Mouse (Mus musculus): ENCODE data around the gene Bloc1s1.

Bloc1s1 gene

GRCm38 (mm10) chr10:128923935-128924334 is at the start of gene Bloc1s1:
Gene Bloc1s1 (minus strand): TSS chr10:128924035.
- CTCF ChIA-PET, result interaction anchor here (1.0 to 2.9 kb wide), 11 partner anchors 10 to 31 kb away, joined by 3 to 30 read pairs (median 6); partner anchors contain the start of gene Itga7 (in 1 of the 4)
- POLR2A ChIA-PET, result interaction anchor here (0.5 to 7.7 kb wide), 57 partner anchors 9 to 512 kb away, joined by 3 to 132 read pairs (median 5); partner anchors contain the start of genes Itga7 (in 4 of the 4), Cd63 (in 2 of the 4), Dgka (in 2 of the 4) and Gdf11 (in 2 of the 4)

DNA sequence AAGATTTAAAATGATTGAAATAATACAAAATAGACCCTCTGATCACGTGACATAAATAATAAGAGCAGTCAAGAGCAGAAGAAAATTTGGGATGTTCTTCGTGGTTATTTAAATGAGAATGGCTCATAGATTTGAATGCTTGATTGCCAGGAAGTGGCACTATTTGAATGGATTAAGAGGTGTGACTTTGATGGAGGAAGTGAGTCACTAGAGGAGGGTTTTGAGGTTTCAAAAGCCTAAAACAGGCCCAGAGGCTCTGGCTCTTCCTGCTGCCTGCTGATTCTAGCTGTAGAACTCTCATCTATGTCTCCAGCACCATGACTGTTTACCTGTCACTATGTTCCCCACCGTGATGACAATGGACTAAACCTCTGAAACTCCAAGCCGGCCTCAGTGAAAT is 49.0 kb upstream of the Bloc1s1 start:
- CTCF ChIA-PET, result interaction anchor here in 1 of 4 experiments (1.2 kb wide), 1 partner anchor 27 kb away, joined by 3 read pairs; no protein-coding TSS in a partner anchor
- POLR2A ChIA-PET, result interaction anchor here in 1 of 4 experiments (1.5 kb wide), 1 partner anchor 59 kb away, joined by 3 read pairs; no protein-coding TSS in a partner anchor

- ChIA-PET POLR2A (interaction anchor here in 1 of 4 experiments (0.7 kb wide), 1 partner anchor 63 kb away, joined by 3 read pairs; no protein-coding TSS in a partner anchor), CTCF (interaction anchor here in 1 of 4 experiments (0.7 kb wide), 1 partner anchor 16 kb away, joined by 3 read pairs; no protein-coding TSS in a partner anchor)
Observed at GRCm38 (mm10) chr10:128970740-128971250, 47.0 kb upstream of the Bloc1s1 start.

DNA sequence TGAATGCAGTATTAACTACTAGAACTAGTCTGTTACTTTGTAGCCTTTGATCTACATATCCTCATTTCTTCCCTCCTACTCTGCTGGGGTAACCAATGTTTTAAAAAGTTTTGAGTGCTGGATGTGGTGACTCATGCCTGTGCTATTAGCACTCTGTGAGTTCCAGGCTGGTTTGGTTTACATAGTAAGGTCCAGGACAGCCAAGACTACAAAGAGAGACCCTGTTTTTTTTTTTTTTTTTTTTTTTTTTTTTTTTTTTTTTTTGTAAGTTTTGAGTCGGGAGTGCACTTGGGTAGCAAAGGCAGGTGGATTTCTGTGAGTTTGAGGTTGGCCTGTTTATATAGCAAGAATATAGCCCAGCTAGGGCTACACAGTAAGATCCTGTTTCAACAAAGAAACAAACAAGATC is 44.5 kb upstream of the Bloc1s1 start:
- ChIA-PET CTCF (no interaction called here), POLR2A (interaction anchor here in 1 of 4 experiments (0.5 kb wide), 1 partner anchor 53 kb away, joined by 3 read pairs; no protein-coding TSS in a partner anchor)

- ChIA-PET CTCF (no interaction called here), POLR2A (interaction anchor here in 2 of 4 experiments (1.4 to 1.7 kb wide), 2 partner anchors 9 to 20 kb away, joined by 3 to 5 read pairs; no protein-coding TSS in a partner anchor)
Observed at GRCm38 (mm10) chr10:128965871-128966270, 42.0 kb upstream of the Bloc1s1 start.

DNA sequence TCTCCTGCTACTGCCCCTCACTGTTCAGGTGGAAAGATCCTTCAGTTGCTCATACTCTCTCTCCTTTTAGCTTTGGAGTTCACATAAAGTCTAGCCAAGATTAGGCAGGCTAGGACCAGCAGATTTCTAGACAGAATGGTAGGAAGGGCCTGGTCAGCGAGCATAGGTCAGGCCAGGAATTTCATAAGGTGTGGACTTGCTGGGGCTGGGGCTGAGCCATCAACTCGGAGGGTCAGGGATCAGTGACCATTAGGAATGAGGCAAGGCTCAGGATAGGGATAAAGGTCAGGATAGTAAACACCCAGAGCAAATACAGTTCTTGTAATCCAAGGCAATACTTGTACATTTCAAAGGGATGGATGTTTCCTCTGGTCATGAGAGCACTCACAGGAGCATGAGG is 41.1 kb upstream of the Bloc1s1 start:
- CTCF ChIA-PET, result interaction anchor here in 1 of 4 experiments (1.3 kb wide), 1 partner anchor 19 kb away, joined by 4 read pairs; no protein-coding TSS in a partner anchor
- POLR2A ChIA-PET, result interaction anchor here in 1 of 4 experiments (1.7 kb wide), 1 partner anchor 19 kb away, joined by 3 read pairs; no protein-coding TSS in a partner anchor

GRCm38 (mm10) chr10:128960590-128961584 is 37.1 kb upstream of the Bloc1s1 start, which contains the start of gene Mettl7b:
Gene Mettl7b (minus strand): TSS chr10:128960988.
- ChIA-PET CTCF (interaction anchor here in 1 of 4 experiments (0.6 to 1.1 kb wide), 2 partner anchors 10 to 303 kb away, joined by 4 read pairs; no protein-coding TSS in a partner anchor), POLR2A (no interaction called here)

GRCm38 (mm10) chr10:128960142-128960541 is 36.3 kb upstream of the Bloc1s1 start:
- POLR2A ChIA-PET, result no interaction called here
- CTCF ChIA-PET, result interaction anchor here in 1 of 4 experiments (1.1 kb wide), 1 partner anchor 10 kb away, joined by 4 read pairs; no protein-coding TSS in a partner anchor

DNA sequence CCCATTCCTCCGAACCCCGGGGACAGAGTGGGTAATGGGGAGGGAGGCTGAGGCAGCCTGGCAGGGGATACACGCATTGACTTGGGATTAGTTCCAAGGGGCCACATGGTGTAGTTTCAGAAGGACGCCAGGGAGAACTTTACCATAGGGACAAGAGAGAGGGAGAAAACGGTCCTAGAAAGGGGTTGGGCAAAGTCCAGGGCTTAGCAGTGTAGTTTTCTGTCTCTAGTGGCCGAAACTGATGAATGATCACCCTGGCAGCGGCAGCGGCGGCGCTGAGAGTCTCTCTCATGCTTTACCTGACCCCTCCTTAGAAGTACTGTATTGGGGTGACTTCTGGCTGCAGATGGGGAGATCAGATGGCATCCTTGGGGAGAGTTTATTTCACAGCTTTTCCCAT is 34.5 kb upstream of the Bloc1s1 start:
- POLR2A ChIA-PET, result interaction anchor here in 3 of 4 experiments (0.8 to 1.9 kb wide), 4 partner anchors 8 to 35 kb away, joined by 3 to 8 read pairs (median 4); partner anchors contain the start of genes Bloc1s1 (in 1 of the 3) and Rdh5 (in 1 of the 3)
- CTCF ChIA-PET, result no interaction called here

GRCm38 (mm10) chr10:128950208-128950887 is 26.5 kb upstream of the Bloc1s1 start:
- POLR2A ChIA-PET, result interaction anchor here in 3 of 4 experiments (0.6 to 2.0 kb wide), 6 partner anchors 8 to 355 kb away, joined by 3 to 11 read pairs (median 3); partner anchors contain the start of genes Bloc1s1 (in 1 of the 3) and Rdh5 (in 1 of the 3)
- CTCF ChIA-PET, result interaction anchor here in 3 of 4 experiments (0.6 to 1.5 kb wide), 4 partner anchors 10 to 1920 kb away, joined by 3 to 10 read pairs (median 4); partner anchors contain the start of gene Mettl7b (in 1 of the 3)

DNA sequence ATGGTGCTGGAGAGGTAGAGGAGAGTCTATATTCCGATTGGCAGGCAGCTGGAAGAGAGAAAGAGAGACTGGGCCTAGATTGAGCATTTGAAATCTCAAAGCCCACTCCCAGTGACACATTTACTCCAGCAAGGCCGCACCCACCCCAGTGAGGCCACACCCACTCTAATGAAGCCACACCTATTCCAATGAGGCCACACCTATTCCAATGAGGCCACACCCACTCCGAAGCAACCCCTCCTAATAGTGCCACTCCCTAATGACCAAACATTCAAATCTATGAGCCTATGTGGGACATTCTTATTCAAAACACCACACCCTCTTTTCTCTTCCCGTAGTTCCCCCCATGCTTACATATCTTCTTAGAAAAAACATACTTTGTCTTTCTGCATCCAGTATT is 23.7 kb upstream of the Bloc1s1 start:
- CTCF ChIA-PET, result no interaction called here

GRCm38 (mm10) chr10:128945675-128946074 is 21.8 kb upstream of the Bloc1s1 start:
- CTCF ChIA-PET, result interaction anchor here (0.6 to 2.3 kb wide), 30 partner anchors 9 to 1594 kb away, joined by 3 to 14 read pairs (median 4); partner anchors contain the start of genes Itga7 (in 3 of the 4), Bloc1s1 (in 2 of the 4) and Rdh5 (in 2 of the 4)
- POLR2A ChIA-PET, result interaction anchor here in 2 of 4 experiments (0.7 to 1.8 kb wide), 9 partner anchors 11 to 398 kb away, joined by 3 to 8 read pairs (median 4); partner anchors contain the start of genes Bloc1s1 (in 1 of the 2), Itga7 (in 1 of the 2) and Zc3h10 (in 1 of the 2)

More for the DNA sequence above, 23.7 kb upstream of the Bloc1s1 start:
- POLR2A ChIA-PET, result no interaction called here

DNA sequence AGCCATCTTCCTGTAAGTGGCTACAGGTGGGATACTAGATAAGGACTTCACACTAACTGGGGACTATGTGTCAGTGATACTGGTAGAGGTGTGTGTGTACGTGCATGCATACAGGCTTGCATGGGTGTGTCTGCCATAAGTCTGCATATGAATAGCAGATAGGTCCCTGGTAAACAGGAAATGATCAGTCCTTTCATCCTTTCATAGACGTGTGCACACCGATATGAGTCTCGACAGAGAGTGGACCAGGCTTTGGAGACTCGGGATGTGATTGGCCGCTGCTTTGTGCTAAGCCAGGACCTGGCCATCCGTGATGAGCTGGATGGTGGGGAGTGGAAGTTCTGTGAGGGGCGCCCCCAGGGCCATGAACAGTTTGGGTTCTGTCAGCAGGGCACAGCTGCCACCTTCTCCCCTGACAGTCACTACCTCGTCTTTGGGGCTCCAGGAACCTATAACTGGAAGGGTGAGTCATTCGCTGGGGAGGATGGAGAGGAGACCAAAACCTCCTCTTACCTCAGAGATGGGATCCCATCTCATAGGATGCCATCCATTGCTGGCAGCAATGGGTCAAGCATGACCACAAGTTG is 16.7 kb upstream of the Bloc1s1 start:
- POLR2A ChIA-PET, result interaction anchor here in 2 of 4 experiments (1.3 kb wide), 2 partner anchors 9 to 12 kb away, joined by 3 read pairs; no protein-coding TSS in a partner anchor
- CTCF ChIA-PET, result interaction anchor here in 1 of 4 experiments (0.6 kb wide), 1 partner anchor 24 kb away, joined by 3 read pairs; no protein-coding TSS in a partner anchor

DNA sequence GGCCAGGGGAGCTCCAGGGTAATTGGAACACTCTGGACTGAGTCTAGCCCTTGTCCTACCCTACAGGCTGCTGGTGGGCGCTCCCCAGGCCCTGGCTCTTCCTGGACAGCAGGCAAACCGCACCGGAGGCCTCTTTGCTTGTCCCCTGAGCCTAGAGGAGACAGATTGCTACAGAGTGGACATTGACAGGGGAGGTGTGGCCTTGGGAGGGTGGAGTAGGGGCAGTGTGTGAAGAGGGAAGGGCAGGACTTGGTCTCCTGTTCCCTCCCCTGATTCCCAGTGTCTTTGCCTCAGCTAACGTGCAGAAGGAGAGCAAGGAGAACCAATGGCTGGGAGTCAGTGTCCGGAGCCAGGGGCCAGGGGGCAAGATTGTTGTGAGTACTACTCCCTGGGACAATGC is 15.1 kb upstream of the Bloc1s1 start:
- ChIA-PET POLR2A (interaction anchor here in 2 of 4 experiments (0.8 to 1.9 kb wide), 2 partner anchors 16 to 41 kb away, joined by 3 to 4 read pairs; partner anchors contain the start of gene Rdh5 (in 1 of the 2)), CTCF (no interaction called here)

GRCm38 (mm10) chr10:128938457-128938856 is 14.6 kb upstream of the Bloc1s1 start:
- POLR2A ChIA-PET, result interaction anchor here in 2 of 4 experiments (0.8 to 1.9 kb wide), 3 partner anchors 15 to 40 kb away, joined by 3 to 4 read pairs (median 3); partner anchors contain the start of gene Rdh5 (in 1 of the 2)
- CTCF ChIA-PET, result no interaction called here

GRCm38 (mm10) chr10:128937756-128938390 is 14.0 kb upstream of the Bloc1s1 start:
- CTCF ChIA-PET, result interaction anchor here in 1 of 4 experiments (0.6 kb wide), 1 partner anchor 655 kb away, joined by 3 read pairs; no protein-coding TSS in a partner anchor
- POLR2A ChIA-PET, result interaction anchor here in 2 of 4 experiments (0.8 to 1.9 kb wide), 3 partner anchors 15 to 19 kb away, joined by 3 to 4 read pairs (median 3); partner anchors contain the start of gene Rdh5 (in 1 of the 2)
